Mouse (Mus musculus) neural tube, embryonic 13.5 days (tissue): ENCODE results near the gene Rfx5. TPM values are rescaled to one million over a fixed set of nuclear protein-coding genes. Genes with fewer than 3 reads are reported as not detected.

Experiments used
- ATAC-seq: fragments of 200-750 bp; cut with Nextera tagmentation; 2 replicates; pipeline ENCODE4 v1.8.0; 2017; ENCODE audit warnings: low read depth, mild to moderate bottlenecking, moderate TSS enrichment, moderate library complexity
- H3K27ac ChIP-seq: fragments of 300-500 bp; sonication (generic); replicated peaks from 2 replicates; pipeline ENCODE4 v1.5.1; 2015; ENCODE audit warnings: moderate library complexity, mild to moderate bottlenecking, inconsistent platforms
- H3K27me3 ChIP-seq: fragments of 300-500 bp; sonication (generic); 2 replicates; pipeline ENCODE4 v1.6.1; 2015; ENCODE audit warnings: mild to moderate bottlenecking, inconsistent platforms
- H3K36me3 ChIP-seq: fragments of 300-500 bp; sonication (generic); 2 replicates; pipeline ENCODE4 v1.6.1; 2015; ENCODE audit warnings: mild to moderate bottlenecking, inconsistent platforms
- H3K4me1 ChIP-seq: fragments of 300-500 bp; sonication (generic); replicated peaks from 2 replicates; pipeline ENCODE4 v1.6.1; 2015; ENCODE audit warnings: inconsistent platforms
- H3K4me2 ChIP-seq: fragments of 300-500 bp; sonication (generic); 2 replicates; pipeline ENCODE4 v1.6.1; 2015; ENCODE audit warnings: inconsistent platforms, mild to moderate bottlenecking, moderate library complexity
- H3K4me3 ChIP-seq: fragments of 300-500 bp; sonication (generic); 2 replicates; pipeline ENCODE4 v1.5.1; 2015; ENCODE audit warnings: mild to moderate bottlenecking, inconsistent platforms
- H3K9ac ChIP-seq: fragments of 300-500 bp; sonication (generic); 2 replicates; pipeline ENCODE4 v1.6.1; 2015; ENCODE audit warnings: moderate library complexity, mild to moderate bottlenecking, inconsistent platforms
- H3K9me3 ChIP-seq: fragments of 300-500 bp; sonication (generic); 2 replicates; pipeline ENCODE4 v1.6.1; 2016; ENCODE audit warnings: inconsistent platforms
- WGBS: fragments of 180-500 bp; shearing (Covaris S2); methylation state at CpG from one replicate; pipeline ENCODE4 v1.1.7; 2015; 5-methylcytosine and 5-hydroxymethylcytosine counted together
- polyA plus RNA-seq: library from polyadenylated mRNA; unstranded; fragments of >200 nt; fragmentation: Nextera tagmentation; extraction: Ambion mirVana; gene quantifications from 2 replicates; pipeline ENCODE4 v1.2.1, GENCODE M21; 2015

Rfx5 gene
- polyA plus RNA-seq, 1 experiment from 2014 or later: 5.5 TPM

- Histone ChIP-seq H3K27ac (no peak overlapping the region), H3K36me3 (peaks cover 10% of the 10 kb centered on the region; the same call in 1 of the 2 replicates), H3K4me1 (peaks cover 22% of the 10 kb centered on the region), H3K9me3 (no peaks in the 10 kb centered on the region), H3K27me3 (no peaks in the 10 kb centered on the region), H3K9ac (peak overlapping the region; percentile 96), H3K4me2 (peak overlapping the region; percentile 82), H3K4me3 (peak overlapping the region; percentile 87)
- WGBS: 22% methylated on average over 9 of the region's 9 CpGs
- ATAC-seq: peak; percentile 36
These were observed 20.2 kb downstream of the Rfx5 start for GRCm38 (mm10) chr3:94974026-94974527.

DNA sequence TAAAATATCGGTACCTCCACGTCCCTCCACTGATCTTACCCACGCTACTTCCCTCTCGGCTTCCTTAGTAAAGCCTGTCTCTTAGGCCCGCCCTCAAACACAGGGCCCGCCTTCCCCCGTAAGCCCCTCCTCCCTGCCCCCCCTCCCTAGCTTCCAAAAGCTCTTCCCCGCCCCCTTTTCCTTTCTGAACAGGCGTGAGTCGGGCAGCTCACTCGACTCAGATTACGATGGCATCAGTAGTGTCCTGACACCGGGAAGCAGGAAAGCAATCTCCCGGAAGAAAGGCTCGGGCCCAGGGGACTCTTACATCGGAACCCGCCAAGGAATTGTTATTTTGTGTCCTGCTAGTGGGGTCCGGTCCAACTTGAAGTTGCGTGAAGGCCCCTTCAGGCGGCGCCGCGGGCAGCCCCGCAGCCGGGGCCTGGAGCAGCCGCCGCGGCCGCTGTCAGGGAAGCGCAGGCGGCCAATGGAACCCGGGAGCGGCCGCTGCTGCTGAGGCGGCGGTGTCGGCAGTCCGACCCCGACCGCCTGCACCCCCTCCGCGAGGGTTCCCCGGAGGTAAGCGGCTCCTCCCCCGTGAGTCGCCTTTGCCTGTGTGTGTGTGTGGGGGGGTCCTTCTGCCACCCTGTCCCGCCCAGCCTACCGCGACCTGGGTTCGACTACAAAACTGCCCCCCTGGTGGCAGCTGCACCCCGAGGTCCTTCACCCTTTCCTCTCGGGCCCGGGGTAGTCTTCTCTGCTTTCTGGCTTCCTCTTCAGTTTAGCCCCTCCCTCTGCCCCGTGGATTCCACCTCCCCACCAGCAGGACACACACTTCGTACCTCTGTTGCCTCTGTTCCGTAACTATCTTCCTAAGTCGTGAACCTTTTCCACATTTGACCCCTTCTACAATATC, 20.9 kb downstream of the Rfx5 start, which contains the start of gene Pi4kb:
Pi4kb (plus strand) TSS at position 204 of the 895 bp plus-strand sequence.
- H3K27me3 ChIP-seq: no peaks in the 10 kb centered on the region
- H3K4me2 ChIP-seq: peak within 1 kb of the TSS; percentile 82
- H3K27ac ChIP-seq: peak within 1 kb of the TSS; percentile 91
- under 1% methylated on average over 54 of the region's 57 CpGs for WGBS
- H3K4me1 ChIP-seq: peaks cover 22% of the 10 kb centered on the region
- ATAC-seq: peak; percentile 95
- peaks cover 10% of the 10 kb centered on the region; the same call in 1 of the 2 replicates for H3K36me3 ChIP-seq
- peak within 1 kb of the TSS; percentile 87 for H3K4me3 ChIP-seq
- H3K9me3 ChIP-seq: no peaks in the 10 kb centered on the region
- peak within 1 kb of the TSS; percentile 96 for H3K9ac ChIP-seq

GRCm38 (mm10) chr3:94984312-94984711, 30.4 kb downstream of the Rfx5 start:
- peaks cover 49% of the 10 kb centered on the region for H3K36me3 ChIP-seq
- H3K27me3 ChIP-seq: no peaks in the 10 kb centered on the region

GRCm38 (mm10) chr3:94985513-94985912, 31.6 kb downstream of the Rfx5 start:
- Histone ChIP-seq H3K9me3 (no peaks in the 10 kb centered on the region), H3K9ac (no peak overlapping the region), H3K4me3 (no peak overlapping the region), H3K27ac (no peak overlapping the region), H3K36me3 (peaks cover 56% of the 10 kb centered on the region), H3K4me2 (no peak overlapping the region), H3K27me3 (no peaks in the 10 kb centered on the region), H3K4me1 (peaks cover 23% of the 10 kb centered on the region)
- no peak for ATAC-seq
- 97% methylated on average over 2 of the region's 2 CpGs for WGBS

More at GRCm38 (mm10) chr3:94984312-94984711, 30.4 kb downstream of the Rfx5 start:
- peaks cover 18% of the 10 kb centered on the region for H3K4me1 ChIP-seq
- H3K4me3 ChIP-seq: no peak overlapping the region
- H3K4me2 ChIP-seq: no peak overlapping the region
- no peak for ATAC-seq
- WGBS: 92% methylated on average over 11 of the region's 11 CpGs
- H3K9ac ChIP-seq: no peak overlapping the region
- no peaks in the 10 kb centered on the region for H3K9me3 ChIP-seq
- H3K27ac ChIP-seq: no peak overlapping the region

GRCm38 (mm10) chr3:94987578-94987977, 33.7 kb downstream of the Rfx5 start:
- peaks cover 57% of the 10 kb centered on the region for H3K36me3 ChIP-seq
- H3K4me2 ChIP-seq: no peak overlapping the region
- no peak overlapping the region for H3K4me3 ChIP-seq
- H3K9ac ChIP-seq: no peak overlapping the region
- H3K27me3 ChIP-seq: no peaks in the 10 kb centered on the region
- peaks cover 23% of the 10 kb centered on the region for H3K4me1 ChIP-seq
- no peak overlapping the region for H3K27ac ChIP-seq
- H3K9me3 ChIP-seq: no peaks in the 10 kb centered on the region
- ATAC-seq: no peak

GRCm38 (mm10) chr3:94989159-94989761, 35.4 kb downstream of the Rfx5 start:
- Histone ChIP-seq H3K4me1 (peaks cover 23% of the 10 kb centered on the region), H3K27me3 (no peaks in the 10 kb centered on the region), H3K9ac (no peak overlapping the region), H3K27ac (0 out of 2 replicates have a peak overlapping the region, but pooled peaks have one; percentile 50), H3K9me3 (no peaks in the 10 kb centered on the region), H3K4me2 (no peak overlapping the region), H3K4me3 (no peak overlapping the region), H3K36me3 (peaks cover 60% of the 10 kb centered on the region)
- ATAC-seq: no peak
- 53% methylated on average over 9 of the region's 9 CpGs for WGBS

DNA sequence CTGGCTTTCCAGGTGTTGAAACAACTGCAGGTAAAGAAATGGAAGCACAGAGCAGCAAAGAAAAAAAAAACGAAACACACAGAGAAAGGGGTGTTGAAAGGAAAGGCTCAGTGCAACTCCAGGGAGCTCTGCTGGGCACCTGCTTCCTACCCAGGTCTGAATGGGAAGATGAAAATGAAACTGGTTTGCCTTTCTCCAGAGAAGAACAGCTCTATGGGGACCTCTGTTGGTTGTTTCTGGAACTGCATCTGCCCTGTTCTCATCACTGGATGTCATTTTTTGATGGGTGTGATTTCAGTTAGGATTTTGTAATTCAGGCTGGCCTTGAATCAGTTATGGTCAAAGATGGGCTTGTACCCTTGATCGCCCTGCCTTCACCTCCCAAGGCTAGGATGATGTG, 43.1 kb downstream of the Rfx5 start:
- H3K9ac ChIP-seq: no peak overlapping the region
- no peak overlapping the region for H3K4me3 ChIP-seq
- ATAC-seq: peak; percentile 41
- WGBS: 35% methylated on average over 2 of the region's 2 CpGs
- H3K4me2 ChIP-seq: no peak overlapping the region
- H3K9me3 ChIP-seq: no peaks in the 10 kb centered on the region
- H3K27me3 ChIP-seq: no peaks in the 10 kb centered on the region
- H3K36me3 ChIP-seq: peaks cover 97% of the 10 kb centered on the region
- H3K4me1 ChIP-seq: peaks cover 4% of the 10 kb centered on the region; the same call in 1 of the 2 replicates
- H3K27ac ChIP-seq: no peak overlapping the region

GRCm38 (mm10) chr3:95002569-95002968, 48.7 kb downstream of the Rfx5 start:
- ATAC-seq: no peak
- peaks cover 5% of the 10 kb centered on the region for H3K4me1 ChIP-seq
- H3K36me3 ChIP-seq: peaks cover 98% of the 10 kb centered on the region

DNA sequence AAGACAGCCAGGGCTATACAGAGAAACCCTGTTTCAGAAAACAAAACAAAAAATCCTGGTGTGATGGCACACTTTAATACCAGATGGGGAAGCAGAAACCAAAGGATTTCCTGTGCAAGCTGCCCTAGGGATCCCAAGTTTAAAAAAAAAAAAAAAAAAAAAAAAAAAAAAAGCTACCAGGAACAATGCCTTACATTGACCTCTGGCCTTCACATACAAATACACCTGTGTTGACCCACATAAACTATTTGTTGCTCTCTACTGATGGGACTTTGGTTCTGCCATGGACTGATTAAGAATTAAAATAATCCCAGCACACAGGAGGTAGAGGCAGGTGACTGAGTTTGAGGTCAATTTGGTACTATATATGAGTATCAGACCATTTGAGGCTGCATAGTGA, 49.4 kb downstream of the Rfx5 start:
- no peak overlapping the region for H3K9ac ChIP-seq
- no peak overlapping the region for H3K27ac ChIP-seq
- no peaks in the 10 kb centered on the region for H3K27me3 ChIP-seq
- peaks cover 99% of the 10 kb centered on the region for H3K36me3 ChIP-seq
- peaks cover 5% of the 10 kb centered on the region for H3K4me1 ChIP-seq
- H3K4me3 ChIP-seq: no peak overlapping the region
- no peak overlapping the region for H3K4me2 ChIP-seq
- no peaks in the 10 kb centered on the region for H3K9me3 ChIP-seq
- no peak for ATAC-seq

More at GRCm38 (mm10) chr3:95002569-95002968, 48.7 kb downstream of the Rfx5 start:
- WGBS: 57% methylated on average over 4 of the region's 4 CpGs
- H3K27ac ChIP-seq: no peak overlapping the region; the same call in 1 of the 2 replicates
- no peak overlapping the region for H3K4me2 ChIP-seq
- no peaks in the 10 kb centered on the region for H3K27me3 ChIP-seq
- no peaks in the 10 kb centered on the region for H3K9me3 ChIP-seq
- H3K9ac ChIP-seq: no peak overlapping the region
- H3K4me3 ChIP-seq: no peak overlapping the region

- no peak overlapping the region for H3K27ac ChIP-seq
- H3K4me3 ChIP-seq: no peak overlapping the region
- no peak overlapping the region for H3K4me2 ChIP-seq
- no peaks in the 10 kb centered on the region for H3K9me3 ChIP-seq
- H3K9ac ChIP-seq: no peak overlapping the region
- 86% methylated on average over 3 of the region's 3 CpGs for WGBS
- H3K36me3 ChIP-seq: peaks cover 99% of the 10 kb centered on the region
- no peak for ATAC-seq
- peaks cover 9% of the 10 kb centered on the region for H3K4me1 ChIP-seq
- no peaks in the 10 kb centered on the region for H3K27me3 ChIP-seq
These were observed 51.8 kb downstream of the Rfx5 start for GRCm38 (mm10) chr3:95005651-95006050.

DNA sequence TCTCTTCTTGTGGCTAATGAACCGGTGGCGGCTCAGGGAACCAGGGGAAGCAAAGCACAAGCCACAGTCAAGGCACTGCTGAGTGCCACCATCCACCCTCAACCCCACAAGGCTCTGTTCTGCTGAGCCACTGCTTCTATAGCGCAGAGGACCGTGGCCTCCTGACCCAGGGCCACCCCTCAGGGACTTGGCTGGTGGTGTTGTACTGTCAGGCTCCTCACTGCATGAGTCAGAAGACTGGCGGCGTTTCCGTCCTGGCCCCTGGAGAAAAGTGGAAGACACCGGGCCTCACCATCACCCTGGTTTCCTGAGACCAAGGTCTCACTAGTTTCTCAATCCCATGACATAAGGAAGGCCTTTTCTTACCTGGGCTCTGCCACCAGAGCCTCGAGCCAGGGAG, 53.8 kb downstream of the Rfx5 start:
- no peak overlapping the region for H3K27ac ChIP-seq

GRCm38 (mm10) chr3:95010396-95010795, 56.5 kb downstream of the Rfx5 start:
- WGBS: 84% methylated on average over 7 of the region's 7 CpGs
- H3K4me2 ChIP-seq: no peak overlapping the region
- no peak overlapping the region for H3K9ac ChIP-seq
- H3K4me1 ChIP-seq: peaks cover 30% of the 10 kb centered on the region
- no peaks in the 10 kb centered on the region for H3K27me3 ChIP-seq
- peaks cover 69% of the 10 kb centered on the region for H3K36me3 ChIP-seq
- H3K27ac ChIP-seq: no peak overlapping the region
- H3K9me3 ChIP-seq: no peaks in the 10 kb centered on the region
- no peak for ATAC-seq
- no peak overlapping the region for H3K4me3 ChIP-seq

More for the DNA sequence above, 53.8 kb downstream of the Rfx5 start:
- no peak overlapping the region for H3K4me2 ChIP-seq
- peaks cover 10% of the 10 kb centered on the region for H3K4me1 ChIP-seq
- no peak for ATAC-seq
- no peaks in the 10 kb centered on the region for H3K27me3 ChIP-seq
- H3K36me3 ChIP-seq: peaks cover 96% of the 10 kb centered on the region
- no peak overlapping the region for H3K4me3 ChIP-seq
- WGBS: 89% methylated on average over 9 of the region's 9 CpGs
- no peaks in the 10 kb centered on the region for H3K9me3 ChIP-seq
- H3K9ac ChIP-seq: no peak overlapping the region
